Mouse (Mus musculus): ENCODE data around the gene Olfr77.

The Olfr77 gene

GRCm38 (mm10) chr9:19916565-19916964, at the start of gene Olfr77:
Olfr77 (plus strand) TSS chr9:19916865.
- DNase-seq: no peak

- no peak for DNase-seq
Observed at GRCm38 (mm10) chr9:19887904-19888303, 28.8 kb upstream of the Olfr77 start, which contains the start of gene Olfr862. Olfr862 (minus strand) TSS chr9:19888004.

- DNase-seq: no peak
Observed at GRCm38 (mm10) chr9:19911170-19911569, 5.5 kb upstream of the Olfr77 start.
